Mouse (Mus musculus): ENCODE data around the gene Gtf2i.

DNA sequence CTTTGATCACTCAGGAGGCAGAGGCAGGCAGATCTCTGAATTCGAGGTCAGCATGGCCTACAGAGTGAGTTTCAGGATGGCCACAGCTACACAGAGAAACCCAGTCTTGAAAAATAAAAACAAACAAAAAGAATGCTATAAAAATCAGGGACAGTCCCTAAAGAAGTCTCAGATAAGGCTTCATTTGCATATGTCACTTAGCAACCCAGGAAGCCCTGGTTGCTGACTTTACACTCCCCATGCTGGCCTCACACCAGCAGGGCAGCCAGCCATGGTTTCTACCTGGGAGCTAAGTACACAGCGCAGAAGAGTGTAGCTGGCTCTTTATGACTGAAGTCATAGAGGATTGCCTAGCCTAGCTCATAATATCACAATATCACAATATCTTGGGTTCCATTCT lies 15.5 kb upstream of the Gtf2i start:
- TF ChIP-seq ZC3H11A (IDR thresholded peaks at IDR 0.05; ENCODE audit: borderline replicate concordance, low read depth, low read length) (no peak), ZNF384 (IDR thresholded peaks at IDR 0.05; ENCODE audit: low read depth, low read length) (no peak)

Data from ES-E14 (cell line).